Mouse (Mus musculus) CH12.LX (cell line): Measurements from ENCODE around the gene Plpp1. TPM values are rescaled to one million over a fixed set of nuclear protein-coding genes. Genes with fewer than 3 reads are reported as not detected.
A peak's percentile ranks its signal among the peaks of the same experiment; 100 is the strongest.

Experiments
- DNase-seq: peaks from one replicate; pipeline ENCODE4 v3.0.0-alpha.2; 2013; ENCODE audit errors: extremely low read depth
- H3K27ac ChIP-seq: 2 replicates; pipeline ENCODE4 v1.5.1; 2012; ENCODE audit warnings: low read depth, mild to moderate bottlenecking, control low read depth, moderate library complexity; ENCODE audit not compliant: insufficient read depth
- H3K27me3 ChIP-seq: replicated peaks from 2 replicates; pipeline ENCODE3; 2012; ENCODE audit warnings: inconsistent platforms
- H3K36me3 ChIP-seq, 2 experiments: replicated peaks in 1 of 2; 2 replicates each; pipeline versions ENCODE3 to v1.6.1; 2012; ENCODE audit warnings: inconsistent platforms in 1 of 2, low read length in 1 of 2, mild to moderate bottlenecking in 1 of 2, mixed read lengths in 1 of 2, moderate library complexity in 1 of 2; ENCODE audit not compliant: control insufficient read depth in 1 of 2, insufficient read depth in 1 of 2
- H3K4me1 ChIP-seq, 2 experiments: 2 replicates each; pipeline ENCODE4 v1.6.1; 2012; ENCODE audit warnings: inconsistent platforms in 1 of 2, moderate library complexity in 1 of 2; ENCODE audit not compliant: insufficient read depth in 2 of 2, control insufficient read depth in 1 of 2
- H3K4me2 ChIP-seq: 2 replicates; pipeline ENCODE4 v1.6.1; 2012; ENCODE audit warnings: low read depth, mild to moderate bottlenecking, control low read depth; ENCODE audit not compliant: poor library complexity, insufficient read depth, severe bottlenecking
- H3K4me3 ChIP-seq, 3 experiments: fragments of 150-350 bp in 1 of 3; sonication (generic) in 1 of 3; replicated peaks in 1 of 3; 2 replicates each; pipeline versions ENCODE3 to v1.5.1; 2011 to 2012; ENCODE audit warnings: low read depth in 2 of 3, low read length in 2 of 3, mild to moderate bottlenecking in 2 of 3, moderate library complexity in 2 of 3, control low read depth in 1 of 3, improper control_type of control experiment in 1 of 3, inconsistent platforms in 1 of 3, mixed read lengths in 1 of 3; ENCODE audit not compliant: poor library complexity in 1 of 3
- H3K79me2 ChIP-seq: replicated peaks from 2 replicates; pipeline ENCODE4 v1.6.1; 2012; ENCODE audit warnings: mild to moderate bottlenecking, moderate library complexity; ENCODE audit not compliant: control insufficient read depth, poor library complexity, insufficient read depth, severe bottlenecking; ENCODE audit errors: extremely low read depth
- H3K9ac ChIP-seq: 2 replicates; pipeline ENCODE4 v1.6.1; 2012; ENCODE audit warnings: low read depth, mild to moderate bottlenecking, control low read depth, moderate library complexity; ENCODE audit not compliant: insufficient read depth
- H3K9me3 ChIP-seq: replicated peaks from 2 replicates; pipeline ENCODE3; 2012; ENCODE audit warnings: low read length, inconsistent platforms, mixed read lengths
- CHD1 ChIP-seq: IDR thresholded peaks from 2 replicates; pipeline ENCODE4 v1.6.1; 2012; ENCODE audit warnings: low read depth, low read length, improper control_type of control experiment, inconsistent platforms
- CTCF ChIP-seq, 2 experiments: IDR thresholded peaks in 1 of 2; conservative IDR thresholded peaks in 1 of 2; 2 replicates each; pipeline ENCODE4 v1.5.1; 2011 to 2012; ENCODE audit warnings: low read depth in 2 of 2, low read length in 2 of 2, improper control_type of control experiment in 1 of 2, inconsistent platforms in 1 of 2, mild to moderate bottlenecking in 1 of 2, moderate library complexity in 1 of 2
- ELF1 ChIP-seq: IDR thresholded peaks from 2 replicates; pipeline ENCODE4 v1.6.1; 2014; ENCODE audit warnings: low read depth, mild to moderate bottlenecking, inconsistent platforms, low read length, improper control_type of control experiment
- EP300 ChIP-seq: IDR thresholded peaks from 2 replicates; pipeline ENCODE4 v1.6.1; 2011; ENCODE audit warnings: low read length, improper control_type of control experiment
- ETS1 ChIP-seq: conservative IDR thresholded peaks from 2 replicates; pipeline ENCODE4 v1.6.1; 2012; ENCODE audit warnings: low read depth, mild to moderate bottlenecking, inconsistent platforms, low read length, improper control_type of control experiment, moderate library complexity
- GABPA ChIP-seq: IDR thresholded peaks from 2 replicates; pipeline ENCODE4 v1.6.1; 2012; ENCODE audit warnings: low read depth, low read length, improper control_type of control experiment, inconsistent platforms; ENCODE audit not compliant: insufficient replicate concordance
- JUND ChIP-seq: conservative IDR thresholded peaks from 2 replicates; pipeline ENCODE4 v1.6.1; 2011; ENCODE audit warnings: low read depth, low read length, improper control_type of control experiment
- MAX ChIP-seq: IDR thresholded peaks from 2 replicates; pipeline ENCODE4 v1.6.1; 2011; ENCODE audit warnings: low read length, improper control_type of control experiment
- MEF2A ChIP-seq: IDR thresholded peaks from 2 replicates; pipeline ENCODE4 v1.6.1; 2014; ENCODE audit warnings: low read depth, mild to moderate bottlenecking, inconsistent platforms, low read length, improper control_type of control experiment, borderline replicate concordance
- RAD21 ChIP-seq: IDR thresholded peaks from 2 replicates; pipeline ENCODE4 v1.6.1; 2011; ENCODE audit warnings: low read depth, mild to moderate bottlenecking, low read length, improper control_type of control experiment, moderate library complexity
- SIN3A ChIP-seq: IDR thresholded peaks from 2 replicates; pipeline ENCODE4 v1.6.1; 2012; ENCODE audit warnings: low read length, improper control_type of control experiment, inconsistent platforms
- SMC3 ChIP-seq: IDR thresholded peaks from 2 replicates; pipeline ENCODE4 v1.6.1; 2011; ENCODE audit warnings: low read depth, low read length, improper control_type of control experiment
- TCF12 ChIP-seq: IDR thresholded peaks from 2 replicates; pipeline ENCODE4 v1.6.1; 2014; ENCODE audit warnings: low read depth, mild to moderate bottlenecking, inconsistent platforms, low read length, improper control_type of control experiment
- UBTF ChIP-seq: IDR thresholded peaks from 2 replicates; pipeline ENCODE4 v1.6.1; 2012; ENCODE audit warnings: low read depth, mild to moderate bottlenecking, inconsistent platforms, low read length, improper control_type of control experiment, moderate library complexity
- dilution Hi-C: fragments of 300-500 bp; cut with MboI; formaldehyde crosslinking; loops from 2 replicates; pipeline ENCODE4 v1.14.3; 2020; ENCODE audit warnings: low sequenced_read_pairs; ENCODE audit not compliant: extremely low pct_unique_long_range_greater_than_20kb, extremely low pct_ligation_motif_present
- in situ Hi-C: fragments of 300-500 bp; cut with MboI; formaldehyde crosslinking; loops from 3 replicates; pipeline ENCODE4 v1.14.3; 2019; ENCODE audit warnings: low sequenced_read_pairs, low pct_ligation_motif_present, low pct_unique_long_range_greater_than_20kb, mixed read lengths
- polyA plus RNA-seq: library from polyadenylated mRNA; unstranded; fragments of >175 nt; gene quantifications from 2 replicates; pipeline ENCODE4 v1.2.1, GENCODE M21; 2012; ENCODE audit warnings: low read depth; ENCODE audit not compliant: insufficient read length
- total RNA-seq, 2 experiments: library from RNA; depleted of rRNA; stranded (reverse); fragments of 300-350 nt in 1 of 2; fragments of >200 nt in 1 of 2; gene quantifications; 2 replicates each; pipeline ENCODE4 v1.2.3; 2012 to 2014

Plpp1 gene
- total and polyA plus RNA-seq, 3 experiments, result 50.2 to 90.9 (median 67.6) TPM

DNA sequence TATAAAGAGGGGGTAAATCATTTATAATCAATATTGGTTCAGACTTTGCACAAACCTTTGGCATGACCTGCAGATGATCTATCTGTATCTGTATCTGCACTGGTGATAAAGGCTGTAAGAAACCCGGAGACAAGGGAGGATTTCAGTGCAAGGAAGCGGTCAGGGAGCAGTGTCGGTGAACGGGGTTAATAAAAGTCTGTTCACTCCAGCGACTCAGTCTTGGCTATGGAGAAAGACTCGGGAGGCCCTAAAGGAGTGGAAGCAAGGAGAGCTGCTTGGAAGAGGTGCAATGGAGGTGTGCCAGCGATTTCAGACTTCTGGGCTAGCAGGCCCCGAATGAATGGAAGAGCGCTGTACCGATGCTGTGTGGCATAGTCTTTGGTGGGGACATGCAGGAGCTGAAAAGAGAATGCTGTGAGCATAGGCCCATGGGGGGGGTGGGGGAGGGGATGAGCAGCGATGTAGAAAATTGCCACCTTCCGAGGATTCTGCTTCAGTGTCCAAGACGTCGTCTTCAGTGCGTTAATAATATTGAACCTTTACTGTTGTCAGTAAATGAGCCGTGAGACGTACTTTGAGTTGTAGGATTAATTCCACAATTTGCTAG lies 53.2 kb downstream of the Plpp1 start:
- dilution Hi-C loops, result no loop called here
- no peak for TF ChIP-seq ETS1
- TF ChIP-seq, all 38 proteins: peak for 0
- Histone ChIP-seq H3K27me3 (no peaks in the 10 kb centered on the region), H3K27ac (no peak overlapping the region), H3K9ac (no peak overlapping the region), H3K9me3 (no peaks in the 10 kb centered on the region), H3K4me2 (no peak overlapping the region), H3K79me2 (no peaks in the 10 kb centered on the region), H3K4me3 (no peak overlapping the region), H3K36me3 (peaks cover 19 to 79% of the 10 kb centered on the region in 2 experiments), H3K4me1 (no peaks in the 10 kb centered on the region)
- in situ Hi-C loops, result no loop called here
- DNase-seq, result no peak

DNA sequence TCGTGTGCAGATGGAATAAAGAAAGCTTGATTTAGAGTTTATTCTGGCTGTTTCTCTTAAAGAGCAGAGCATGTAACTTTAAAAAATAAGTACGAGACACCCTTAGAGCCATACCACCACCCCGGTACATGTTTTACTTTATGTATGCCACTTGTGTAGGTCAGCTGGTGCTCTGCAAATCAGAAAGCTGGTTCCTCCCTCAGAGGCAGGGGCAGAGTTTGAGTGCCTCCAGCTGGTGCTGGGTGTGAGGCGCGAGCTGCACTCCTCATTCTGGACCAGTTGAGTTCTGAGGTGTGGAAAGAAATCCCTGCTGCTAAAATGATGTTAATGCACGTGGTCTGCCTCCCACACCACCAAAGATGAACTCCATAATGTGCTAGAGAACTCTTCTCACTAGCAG lies 53.8 kb downstream of the Plpp1 start:
- dilution Hi-C loops (no loop called here), in situ Hi-C loops (no loop called here)
- no peak for DNase-seq
- Histone ChIP-seq H3K4me2 (no peak overlapping the region), H3K4me1 (no peaks in the 10 kb centered on the region), H3K9me3 (no peaks in the 10 kb centered on the region), H3K27ac (no peak overlapping the region), H3K36me3 (peaks cover 15 to 80% of the 10 kb centered on the region in 2 experiments), H3K27me3 (no peaks in the 10 kb centered on the region), H3K9ac (no peak overlapping the region), H3K79me2 (no peaks in the 10 kb centered on the region), H3K4me3 (no peak overlapping the region)
- TF ChIP-seq SIN3A (no peak), RAD21 (peak; percentile 44), CTCF (conservative IDR thresholded peaks at IDR 0.05 in 1 of 2, IDR thresholded peaks at IDR 0.05 in 1 of 2; ENCODE audit: low read depth in 2 of 2, low read length in 2 of 2) (peak in 1 of 2 experiments; percentile 37; a peak in 2 of 4 replicates), SMC3 (peak; percentile 40), UBTF (no peak)

- Histone ChIP-seq H3K4me1 (peaks cover 0 to 8% of the 10 kb centered on the region in 2 experiments; a peak in 2 of 4 replicates), H3K4me3 (no peak overlapping the region), H3K79me2 (no peaks in the 10 kb centered on the region), H3K9ac (no peak overlapping the region), H3K27me3 (no peaks in the 10 kb centered on the region), H3K9me3 (no peaks in the 10 kb centered on the region), H3K36me3 (peaks cover 28 to 87% of the 10 kb centered on the region in 2 experiments), H3K4me2 (no peak overlapping the region), H3K27ac (no peak overlapping the region)
- dilution Hi-C loops, result no loop called here
- TF ChIP-seq EP300, result no peak
- TF ChIP-seq SIN3A, result no peak
- no peak for TF ChIP-seq JUND
- no peak for TF ChIP-seq RAD21
- TF ChIP-seq CHD1, result no peak
- TF ChIP-seq GABPA, result no peak
- TF ChIP-seq TCF12, result no peak
- TF ChIP-seq MEF2A, result no peak
- no peak for TF ChIP-seq MAX
- no peak for TF ChIP-seq ELF1
- no peak for DNase-seq
- in situ Hi-C loops, result no loop called here
Measured at GRCm38 (mm10) chr13:112857921-112858320, 57.3 kb downstream of the Plpp1 start.
